Mouse (Mus musculus): ENCODE data around the gene Zfp870.

Zfp870 gene

GRCm38 (mm10) chr17:32891239-32892180 lies at the start of gene Zfp870:
Gene Zfp870, minus strand, starts transcription at chr17:32891642.
- in situ Hi-C loops (cut with MboI; ENCODE audit: unreplicated experiment in 2 of 2): no loop called here

GRCm38 (mm10) chr17:32939831-32940230 lies 48.4 kb upstream of the Zfp870 start:
- in situ Hi-C loops (cut with MboI; ENCODE audit: unreplicated experiment in 2 of 2): no loop called here

- in situ Hi-C loops (cut with MboI; ENCODE audit: unreplicated experiment in 2 of 2): no loop called here
These were observed 36.4 kb upstream of the Zfp870 start for GRCm38 (mm10) chr17:32927803-32928202.

GRCm38 (mm10) chr17:32924658-32925312 lies 33.3 kb upstream of the Zfp870 start:
- in situ Hi-C loops (cut with MboI; ENCODE audit: unreplicated experiment in 2 of 2): no loop called here

GRCm38 (mm10) chr17:32923681-32924080 lies 32.2 kb upstream of the Zfp870 start:
- in situ Hi-C loops (cut with MboI; ENCODE audit: unreplicated experiment in 2 of 2): no loop called here

GRCm38 (mm10) chr17:32919123-32919522 lies 27.7 kb upstream of the Zfp870 start:
- in situ Hi-C loops (cut with MboI; ENCODE audit: unreplicated experiment in 2 of 2): no loop called here

GRCm38 (mm10) chr17:32917131-32917530 lies 25.7 kb upstream of the Zfp870 start, which contains the start of gene Cyp4f14:
Gene Cyp4f14, minus strand, starts transcription at chr17:32917342.
- in situ Hi-C loops (cut with MboI; ENCODE audit: unreplicated experiment in 2 of 2): no loop called here

- in situ Hi-C loops (cut with MboI; ENCODE audit: unreplicated experiment in 2 of 2): no loop called here
These were observed 24.6 kb upstream of the Zfp870 start for GRCm38 (mm10) chr17:32916075-32916474.

GRCm38 (mm10) chr17:32906172-32906571 lies 14.7 kb upstream of the Zfp870 start:
- in situ Hi-C loops (cut with MboI; ENCODE audit: unreplicated experiment in 2 of 2): no loop called here

GRCm38 (mm10) chr17:32905239-32905638 lies 13.8 kb upstream of the Zfp870 start:
- in situ Hi-C loops (cut with MboI; ENCODE audit: unreplicated experiment in 2 of 2): no loop called here

- in situ Hi-C loops (cut with MboI; ENCODE audit: unreplicated experiment in 2 of 2): no loop called here
These were observed 13.0 kb upstream of the Zfp870 start for GRCm38 (mm10) chr17:32904414-32904813.

GRCm38 (mm10) chr17:32901751-32902525 lies 10.5 kb upstream of the Zfp870 start:
- in situ Hi-C loops (cut with MboI; ENCODE audit: unreplicated experiment in 2 of 2): no loop called here

GRCm38 (mm10) chr17:32895421-32895820 lies 4.0 kb upstream of the Zfp870 start:
- in situ Hi-C loops (cut with MboI; ENCODE audit: unreplicated experiment in 2 of 2): no loop called here

GRCm38 (mm10) chr17:32893901-32894300 lies 2.5 kb upstream of the Zfp870 start:
- in situ Hi-C loops (cut with MboI; ENCODE audit: unreplicated experiment in 2 of 2): no loop called here

- in situ Hi-C loops (cut with MboI; ENCODE audit: unreplicated experiment in 2 of 2): no loop called here
These were observed 597 bp downstream of the Zfp870 start for GRCm38 (mm10) chr17:32890852-32891238.

GRCm38 (mm10) chr17:32889611-32890010 lies 1.8 kb downstream of the Zfp870 start:
- in situ Hi-C loops (cut with MboI; ENCODE audit: unreplicated experiment in 2 of 2): no loop called here

- in situ Hi-C loops (cut with MboI; ENCODE audit: unreplicated experiment in 2 of 2): no loop called here
These were observed 10.9 kb downstream of the Zfp870 start for GRCm38 (mm10) chr17:32880320-32881218.

GRCm38 (mm10) chr17:32878773-32879172 lies 12.7 kb downstream of the Zfp870 start:
- in situ Hi-C loops (cut with MboI; ENCODE audit: unreplicated experiment in 2 of 2): no loop called here

GRCm38 (mm10) chr17:32877471-32878171 lies 13.8 kb downstream of the Zfp870 start:
- in situ Hi-C loops (cut with MboI; ENCODE audit: unreplicated experiment in 2 of 2): no loop called here
